Mouse (Mus musculus): ENCODE results near the gene Rpl36-ps4.

The Rpl36-ps4 gene

GRCm38 (mm10) chr17:87920677-87921076, at the start of gene Rpl36-ps4:
Gene Rpl36-ps4, plus strand, starts transcription at chr17:87920977.
- no peak for DNase-seq (ENCODE audit: low spot score in 2 of 2)

GRCm38 (mm10) chr17:87871461-87872126, 49.2 kb upstream of the Rpl36-ps4 start:
- DNase-seq (ENCODE audit: low spot score in 2 of 2): no peak

GRCm38 (mm10) chr17:87872286-87872685, 48.5 kb upstream of the Rpl36-ps4 start:
- DNase-seq (ENCODE audit: low spot score in 2 of 2): no peak

- no peak for DNase-seq (ENCODE audit: low spot score in 2 of 2)
Measured at GRCm38 (mm10) chr17:87873456-87873855, 47.3 kb upstream of the Rpl36-ps4 start.

- no peak for DNase-seq (ENCODE audit: low spot score in 2 of 2)
Measured at GRCm38 (mm10) chr17:87873943-87874342, 46.8 kb upstream of the Rpl36-ps4 start.

GRCm38 (mm10) chr17:87875346-87875920, 45.3 kb upstream of the Rpl36-ps4 start:
- DNase-seq (ENCODE audit: low spot score in 2 of 2): no peak

GRCm38 (mm10) chr17:87876295-87877000, 44.3 kb upstream of the Rpl36-ps4 start:
- DNase-seq (ENCODE audit: low spot score in 2 of 2): no peak

GRCm38 (mm10) chr17:87877207-87878073, 43.3 kb upstream of the Rpl36-ps4 start:
- DNase-seq (ENCODE audit: low spot score in 2 of 2): no peak

- no peak for DNase-seq (ENCODE audit: low spot score in 2 of 2)
Measured at GRCm38 (mm10) chr17:87878556-87879483, 42.0 kb upstream of the Rpl36-ps4 start.

GRCm38 (mm10) chr17:87879484-87880225, 41.1 kb upstream of the Rpl36-ps4 start:
- no peak for DNase-seq (ENCODE audit: low spot score in 2 of 2)

GRCm38 (mm10) chr17:87882594-87882993, 38.2 kb upstream of the Rpl36-ps4 start:
- peak in 1 of 2 experiments; percentile 30 for DNase-seq (ENCODE audit: low spot score in 2 of 2)

GRCm38 (mm10) chr17:87897175-87897574, 23.6 kb upstream of the Rpl36-ps4 start:
- DNase-seq (ENCODE audit: low spot score in 2 of 2): no peak

- DNase-seq (ENCODE audit: low spot score in 2 of 2): no peak
Measured at GRCm38 (mm10) chr17:87900677-87901076, 20.1 kb upstream of the Rpl36-ps4 start.

- no peak for DNase-seq (ENCODE audit: low spot score in 2 of 2)
Measured at GRCm38 (mm10) chr17:87901163-87901562, 19.6 kb upstream of the Rpl36-ps4 start.

GRCm38 (mm10) chr17:87903213-87903612, 17.6 kb upstream of the Rpl36-ps4 start:
- no peak for DNase-seq (ENCODE audit: low spot score in 2 of 2)

GRCm38 (mm10) chr17:87903725-87904124, 17.1 kb upstream of the Rpl36-ps4 start:
- no peak for DNase-seq (ENCODE audit: low spot score in 2 of 2)

GRCm38 (mm10) chr17:87915386-87915785, 5.4 kb upstream of the Rpl36-ps4 start:
- DNase-seq (ENCODE audit: low spot score in 2 of 2): no peak

- no peak for DNase-seq (ENCODE audit: low spot score in 2 of 2)
Measured at GRCm38 (mm10) chr17:87918121-87918520, 2.7 kb upstream of the Rpl36-ps4 start.

- no peak for DNase-seq (ENCODE audit: low spot score in 2 of 2)
Measured at GRCm38 (mm10) chr17:87934326-87934725, 13.5 kb downstream of the Rpl36-ps4 start.

- no peak for DNase-seq (ENCODE audit: low spot score in 2 of 2)
Measured at GRCm38 (mm10) chr17:87934736-87935135, 14.0 kb downstream of the Rpl36-ps4 start.
